16 mouse cellular contexts compared by ENCODE assay signal in genomic region chr2:181455899-181456298, GRCm38 (mm10). TPM values are rescaled to one million over a fixed set of nuclear protein-coding genes. Genes with fewer than 3 reads are reported as not detected.
A peak's percentile ranks its signal among the peaks of the same experiment; 100 is the strongest.
DNase-seq lines count a peak whose midpoint lies in the region; ATAC-seq and TF ChIP-seq lines count a peak whose summit lies in the region.
"Had no signal": no experiment of that assay in that cellular context is flagged by ENCODE, and none has a peak within 500 bp of the region (broad histone marks: within the 10 kb centered on the region; RNA-seq: fewer than 3 reads in every experiment).

No protein-coding gene starts in this region.

- H3K9me3 ChIP-seq in kidney, embryonic 16.5 days (ENCODE audit: low read length) = no peaks in the 10 kb centered on the region
- no peaks in the 10 kb centered on the region for H3K9me3 ChIP-seq in lung, postnatal 0 days (ENCODE audit: low read length)
- H3K9me3 ChIP-seq in forebrain, embryonic 15.5 days = no peaks in the 10 kb centered on the region
- H3K9me3 ChIP-seq: embryonic facial prominence, embryonic 13.5 days; hindbrain, embryonic 12.5 days; intestine, embryonic 15.5 days; midbrain, embryonic 10.5 days had no signal

- TF ChIP-seq POLR2A in kidney, adult 2 months (IDR thresholded peaks at IDR 0.05; ENCODE audit: low read depth, low read length) = no peak

- peak; percentile 24 for DNase-seq in cerebellum, adult 11-12 months
- no peak for DNase-seq in cerebellum, adult 18-20 months
- peak; percentile 76 for DNase-seq in kidney, adult 2 months
- peak; percentile 25 for DNase-seq in 3T3-L1 (ENCODE audit: low read depth, low spot score)
- peak; percentile 60 for DNase-seq in lung, postnatal 0 days (ENCODE audit: low spot score)
- no peak for DNase-seq in layer of hippocampus, adult 11-12 months (ENCODE audit: low spot score)
- DNase-seq: liver had no signal

- no peak for ATAC-seq in kidney, embryonic 16.5 days (ENCODE audit: low FRiP score, low TSS enrichment)
- no peak for ATAC-seq in lung, postnatal 0 days
- ATAC-seq in forebrain, embryonic 15.5 days (replicated peaks) = no peak
- ATAC-seq: intestine, embryonic 15.5 days; Patski had no signal

- no peak overlapping the region for H3K9ac ChIP-seq in kidney, embryonic 16.5 days (replicated peaks; ENCODE audit: low read length)
- no peak overlapping the region for H3K9ac ChIP-seq in lung, postnatal 0 days (replicated peaks; ENCODE audit: low read depth)
- H3K9ac ChIP-seq in forebrain, embryonic 15.5 days (replicated peaks) = no peak overlapping the region
- H3K9ac ChIP-seq: embryonic facial prominence, embryonic 13.5 days; hindbrain, embryonic 12.5 days; intestine, embryonic 15.5 days had no signal

- peaks cover 2% of the 10 kb centered on the region; the same call in 1 of the 2 replicates for H3K4me1 ChIP-seq in kidney, adult 2 months (ENCODE audit: control insufficient read depth, insufficient read depth, low read length)
- H3K4me1 ChIP-seq in kidney, embryonic 16.5 days (ENCODE audit: insufficient read depth, low read length) = peaks cover 32% of the 10 kb centered on the region
- H3K4me1 ChIP-seq in lung, postnatal 0 days (ENCODE audit: insufficient read depth, low read depth, low read length) = no peaks in the 10 kb centered on the region
- peaks cover 17% of the 10 kb centered on the region for H3K4me1 ChIP-seq in forebrain, embryonic 15.5 days

- TF ChIP-seq CTCF in kidney, adult 2 months (conservative IDR thresholded peaks at IDR 0.05; ENCODE audit: insufficient read depth, insufficient read length, low read depth, low read length) = no peak
- 0 out of 2 replicates have a peak, but pooled peaks have one; percentile 4 for TF ChIP-seq CTCF in lung, postnatal 0 days (IDR thresholded peaks at IDR 0.05)

- peak overlapping the region; percentile 45; the same call in 1 of the 2 replicates for H3K27ac ChIP-seq in kidney, adult 2 months (ENCODE audit: insufficient read depth, low read depth, low read length)
- no peak overlapping the region; the same call in 1 of the 2 replicates for H3K27ac ChIP-seq in kidney, embryonic 16.5 days (ENCODE audit: low read length)
- no peak overlapping the region for H3K27ac ChIP-seq in lung, postnatal 0 days (ENCODE audit: low read length)
- no peak overlapping the region for H3K27ac ChIP-seq in forebrain, embryonic 15.5 days (replicated peaks)
- H3K27ac ChIP-seq: embryonic facial prominence, embryonic 13.5 days; hindbrain, embryonic 12.5 days; intestine, embryonic 15.5 days; midbrain, embryonic 10.5 days had no signal

- H3K4me2 ChIP-seq in kidney, embryonic 16.5 days (replicated peaks; ENCODE audit: low read depth, low read length) = no peak overlapping the region
- no peak overlapping the region for H3K4me2 ChIP-seq in lung, postnatal 0 days (replicated peaks; ENCODE audit: low read depth, low read length)
- H3K4me2 ChIP-seq in forebrain, embryonic 15.5 days (replicated peaks) = no peak overlapping the region
- H3K4me2 ChIP-seq: embryonic facial prominence, embryonic 13.5 days; hindbrain, embryonic 12.5 days; intestine, embryonic 15.5 days had no signal

- no peak overlapping the region for H3K4me3 ChIP-seq in kidney, adult 2 months (ENCODE audit: insufficient read depth, low read depth, low read length)
- H3K4me3 ChIP-seq in kidney, embryonic 16.5 days (ENCODE audit: low read length) = no peak overlapping the region
- H3K4me3 ChIP-seq in lung, postnatal 0 days (ENCODE audit: low read depth, low read length) = no peak overlapping the region
- no peak overlapping the region for H3K4me3 ChIP-seq in forebrain, embryonic 15.5 days
- H3K4me3 ChIP-seq: embryonic facial prominence, embryonic 13.5 days; hindbrain, embryonic 12.5 days; intestine, embryonic 15.5 days; midbrain, embryonic 10.5 days had no signal

- no peaks in the 10 kb centered on the region for H3K27me3 ChIP-seq in kidney, adult 2 months (replicated peaks; ENCODE audit: control insufficient read depth, insufficient read depth, low read length)
- no peaks in the 10 kb centered on the region; the same call in 1 of the 2 replicates for H3K27me3 ChIP-seq in kidney, embryonic 16.5 days (ENCODE audit: insufficient read depth, low read length)
- no peaks in the 10 kb centered on the region for H3K27me3 ChIP-seq in lung, postnatal 0 days (replicated peaks; ENCODE audit: insufficient read depth, low read length)
- H3K27me3 ChIP-seq in forebrain, embryonic 15.5 days = peaks cover 28% of the 10 kb centered on the region
- H3K27me3 ChIP-seq: Patski had no signal

- whole genome bisulfite sequencing in kidney, adult 2 months = 85% methylated on average over 2 of the region's 2 CpGs
- 77% methylated on average over 2 of the region's 2 CpGs for WGBS in kidney, embryonic 16.5 days
- WGBS in lung, postnatal 0 days = 61% methylated on average over 2 of the region's 2 CpGs
- WGBS in forebrain, embryonic 15.5 days = 73% methylated on average over 2 of the region's 2 CpGs

- TF ChIP-seq EP300 in lung, postnatal 0 days (IDR thresholded peaks at IDR 0.05) = peak; percentile 40; the same call in 1 of the 2 replicates

- H3K36me3 ChIP-seq in kidney, adult 2 months (ENCODE audit: control insufficient read depth, insufficient read depth, low read length) = no peaks in the 10 kb centered on the region
- no peaks in the 10 kb centered on the region for H3K36me3 ChIP-seq in kidney, embryonic 16.5 days (ENCODE audit: insufficient read depth, low read length)
- no peaks in the 10 kb centered on the region for H3K36me3 ChIP-seq in lung, postnatal 0 days (ENCODE audit: insufficient read depth, low read length)
- no peaks in the 10 kb centered on the region for H3K36me3 ChIP-seq in forebrain, embryonic 15.5 days
- H3K36me3 ChIP-seq: embryonic facial prominence, embryonic 13.5 days; hindbrain, embryonic 12.5 days; intestine, embryonic 15.5 days; midbrain, embryonic 10.5 days had no signal

RNA-seq across cellular contexts. Expression of gene Zbtb46, which starts 3.3 kb away (rescaled TPM):
- polyA plus RNA-seq in kidney, adult 2 months (2012; rRNA removed) = 7.7 and 8.0 TPM in 2 replicates
- polyA plus RNA-seq in kidney, embryonic 16.5 days (2015; fragmentation: Nextera tagmentation; extraction: Ambion mirVana) = 26.2 and 30.5 TPM in 2 replicates
- polyA plus RNA-seq in lung, postnatal 0 days (2015; fragmentation: Nextera tagmentation; extraction: Ambion mirVana) = 11.2 and 14.8 TPM in 2 replicates
- polyA plus RNA-seq in forebrain, embryonic 15.5 days (2015; fragmentation: Nextera tagmentation; extraction: Ambion mirVana) = 9.5 and 10.7 TPM in 2 replicates

RNA-seq across cellular contexts. Expression of gene Abhd16b, which starts 37.1 kb away (rescaled TPM):
- not detected in 2 replicates for polyA plus RNA-seq in kidney, adult 2 months (2012; rRNA removed)
- 0.15 and 0.20 TPM in 2 replicates for polyA plus RNA-seq in kidney, embryonic 16.5 days (2015; fragmentation: Nextera tagmentation; extraction: Ambion mirVana)
- 0.21 and 0.25 TPM in 2 replicates for polyA plus RNA-seq in lung, postnatal 0 days (2015; fragmentation: Nextera tagmentation; extraction: Ambion mirVana)
- polyA plus RNA-seq in forebrain, embryonic 15.5 days (2015; fragmentation: Nextera tagmentation; extraction: Ambion mirVana) = not detected in 2 replicates
- polyA plus RNA-seq: midbrain, embryonic 10.5 days; neural tube, embryonic 14.5 days; small intestine, adult 2 months had no signal

RNA-seq across cellular contexts. Expression of gene Tpd52l2, which starts 41.0 kb away (rescaled TPM):
- polyA plus RNA-seq in kidney, adult 2 months (2012; rRNA removed) = 35.2 and 41.5 TPM in 2 replicates
- 168 and 172 TPM in 2 replicates for polyA plus RNA-seq in kidney, embryonic 16.5 days (2015; fragmentation: Nextera tagmentation; extraction: Ambion mirVana)
- 131 and 135 TPM in 2 replicates for polyA plus RNA-seq in lung, postnatal 0 days (2015; fragmentation: Nextera tagmentation; extraction: Ambion mirVana)
- 133 and 141 TPM in 2 replicates for polyA plus RNA-seq in forebrain, embryonic 15.5 days (2015; fragmentation: Nextera tagmentation; extraction: Ambion mirVana)

Comparison
In these comparisons a context has a peak if more than half of its experiments do, and no peak if none do; other contexts are left out.
1. DNase-seq: peak in cerebellum, adult 11-12 months (single experiment), kidney, adult 2 months (single experiment), 3T3-L1 (single experiment) and lung, postnatal 0 days (single experiment); none in cerebellum, adult 18-20 months (0 of 2) and layer of hippocampus, adult 11-12 months (single experiment).